Mouse (Mus musculus): ENCODE measurements around the gene Zfyve16.

Gene Zfyve16

DNA sequence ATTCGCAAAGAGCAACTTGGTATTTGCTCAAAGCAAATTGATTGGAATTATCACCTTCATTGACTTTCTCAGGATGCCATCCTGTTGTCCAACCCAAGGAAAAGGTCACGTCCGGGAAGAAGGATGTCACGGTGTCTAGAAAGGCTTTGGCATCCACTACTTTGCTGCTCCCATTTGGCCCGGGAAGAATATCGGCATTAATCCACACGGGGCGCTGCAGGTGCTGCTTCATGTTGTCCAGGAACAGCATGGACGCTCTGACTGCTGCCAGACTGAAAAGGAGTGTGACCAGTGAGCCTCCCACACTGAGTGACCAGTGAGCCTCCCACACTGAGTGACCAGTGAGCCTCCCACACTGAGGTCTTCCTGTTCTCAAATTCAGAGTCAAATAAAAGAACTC is 62.8 kb downstream of the Zfyve16 start:
- DNase-seq (ENCODE audit: low read depth, low spot score) = no peak

DNA sequence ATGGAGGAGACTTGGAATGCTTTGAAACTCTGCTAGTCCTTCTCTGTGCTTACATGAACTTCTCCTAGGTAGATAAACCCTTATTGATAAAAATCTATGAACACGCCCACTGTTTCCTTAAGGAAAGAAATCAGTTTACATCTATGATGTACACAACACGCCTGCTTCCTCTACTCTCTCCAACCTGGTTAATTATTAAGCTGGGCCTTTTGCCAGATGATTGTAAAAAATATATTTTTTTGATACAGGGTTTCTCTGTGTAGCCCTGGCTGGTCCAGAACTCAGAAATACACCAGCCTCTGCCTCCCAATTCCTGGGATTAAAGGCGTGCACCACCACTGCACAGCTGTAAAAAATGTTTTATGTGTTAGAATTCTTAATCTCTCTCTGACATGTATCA is 66.0 kb downstream of the Zfyve16 start:
- no peak for DNase-seq (ENCODE audit: low read depth, low spot score)

DNA sequence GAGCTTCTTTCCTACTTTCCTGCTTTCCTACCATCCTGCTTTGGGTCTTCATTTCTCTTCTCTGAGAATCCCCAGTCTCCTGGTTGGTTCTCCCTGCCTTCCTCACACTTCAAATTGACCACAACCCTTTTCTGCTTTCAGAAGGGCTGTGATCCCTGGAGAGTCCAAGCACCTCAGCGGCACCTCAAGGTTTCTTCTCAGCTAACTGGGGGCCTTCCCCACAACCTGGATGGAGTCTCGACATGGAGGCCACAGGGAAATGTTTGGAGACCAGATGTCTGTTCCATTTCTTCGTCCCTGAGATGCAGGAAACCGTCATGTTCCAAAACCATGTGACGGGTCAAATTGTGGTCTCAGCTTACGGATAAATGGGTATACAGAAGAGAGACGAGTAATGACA is 83.8 kb downstream of the Zfyve16 start:
- no peak for DNase-seq (ENCODE audit: low read depth, low spot score)

DNA sequence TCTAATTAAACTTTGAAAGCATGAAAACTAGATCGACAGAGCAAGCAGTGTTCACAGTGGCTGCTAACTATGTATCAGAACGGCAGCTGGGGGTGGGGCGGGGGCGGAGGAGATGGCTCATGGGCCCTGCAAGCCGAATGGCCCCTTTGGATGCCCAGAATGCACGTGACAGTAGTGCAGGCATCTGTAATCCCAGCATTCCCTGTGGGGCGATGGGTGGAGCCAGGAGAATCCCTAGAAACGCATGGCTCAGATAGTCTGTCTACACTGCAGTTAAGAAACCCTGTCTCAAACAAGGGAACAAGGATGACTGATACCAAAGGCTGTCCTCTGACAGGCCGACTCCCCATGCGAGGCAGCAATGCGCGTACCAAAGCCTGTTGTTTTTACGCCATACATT is 90.4 kb downstream of the Zfyve16 start:
- no peak for DNase-seq (ENCODE audit: low read depth, low spot score)

DNA sequence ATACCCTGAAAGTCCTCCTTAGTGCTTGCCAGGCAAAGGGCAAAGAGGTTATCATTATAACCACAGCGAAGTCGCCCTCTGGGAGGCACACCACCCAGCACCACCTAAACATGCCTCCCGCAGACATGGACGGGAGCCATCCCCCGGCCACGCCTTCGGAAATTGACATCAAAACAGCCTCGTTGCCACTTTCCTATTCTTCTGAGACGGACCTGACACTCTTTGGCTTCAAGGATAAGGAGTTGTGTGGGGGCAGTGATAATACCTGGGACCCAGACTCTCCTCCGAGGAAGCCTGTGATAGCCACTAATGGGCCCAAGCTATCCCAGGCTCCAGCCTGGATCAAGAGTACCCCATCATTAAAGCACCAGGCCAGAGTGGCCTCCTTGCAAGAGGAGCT is 92.0 kb downstream of the Zfyve16 start:
- no peak for DNase-seq (ENCODE audit: low read depth, low spot score)
